In the genomic region with DNA sequence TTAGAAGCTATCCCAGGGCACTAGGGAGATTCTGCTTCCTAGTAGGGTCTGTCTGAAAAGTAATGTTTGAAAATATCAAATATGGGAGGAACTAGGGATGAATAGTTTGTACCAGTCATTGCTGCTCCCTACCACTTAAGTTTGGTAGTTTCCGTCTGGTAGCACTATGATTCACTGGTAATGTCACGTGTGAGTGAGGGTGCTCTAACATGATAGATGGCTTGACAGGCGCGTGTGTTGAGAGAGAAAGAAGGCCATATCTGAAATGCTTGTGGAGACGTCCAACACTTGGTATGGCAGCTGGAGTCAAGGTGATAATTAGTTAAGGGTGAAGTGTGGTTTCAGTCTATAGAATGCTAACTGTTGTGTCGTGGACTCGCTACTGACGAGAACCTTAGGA, we compare ENCODE assay signal across 8 mouse cellular contexts. TPM values are rescaled to one million over a fixed set of nuclear protein-coding genes. Genes with fewer than 3 reads are reported as not detected.
DNase-seq lines count a peak whose midpoint lies in the region; ATAC-seq and TF ChIP-seq lines count a peak whose summit lies in the region.

No protein-coding gene starts in this region.

- H3K4me1 ChIP-seq in kidney, embryonic 16.5 days (ENCODE audit: insufficient read depth, low read length): peaks cover 17% of the 10 kb centered on the region
- H3K4me1 ChIP-seq in kidney, adult 2 months (ENCODE audit: control insufficient read depth, insufficient read depth, low read length): peaks cover 6% of the 10 kb centered on the region; the same call in 1 of the 2 replicates
- H3K4me1 ChIP-seq in midbrain, embryonic 16.5 days (ENCODE audit: control insufficient read depth, insufficient read depth, low read length): peaks cover 24% of the 10 kb centered on the region
- peaks cover 22% of the 10 kb centered on the region for H3K4me1 ChIP-seq in thymus, adult 2 months (replicated peaks; ENCODE audit: control insufficient read depth, insufficient read depth, low read length)

- 66% methylated on average over 8 of the region's 8 CpGs for WGBS in kidney, embryonic 16.5 days
- 53% methylated on average over 8 of the region's 8 CpGs for WGBS in kidney, adult 2 months
- 86% methylated on average over 8 of the region's 8 CpGs for WGBS in midbrain, embryonic 16.5 days
- 45% methylated on average over 8 of the region's 8 CpGs for WGBS in thymus, adult 2 months

- TF ChIP-seq POLR2A in kidney, adult 2 months (IDR thresholded peaks at IDR 0.05; ENCODE audit: low read depth, low read length): no peak
- no peak for TF ChIP-seq POLR2A in thymus, adult 2 months (IDR thresholded peaks at IDR 0.05; ENCODE audit: control insufficient read depth, extremely low read depth, insufficient read depth, low read length, poor library complexity)

- no peak overlapping the region; the same call in 1 of the 2 replicates for H3K9ac ChIP-seq in kidney, embryonic 16.5 days (replicated peaks; ENCODE audit: low read length)
- H3K9ac ChIP-seq in midbrain, embryonic 16.5 days (ENCODE audit: low read depth, low read length): peak overlapping the region; percentile 47; the same call in 1 of the 2 replicates

- no peaks in the 10 kb centered on the region for H3K27me3 ChIP-seq in kidney, embryonic 16.5 days (ENCODE audit: insufficient read depth, low read length)
- H3K27me3 ChIP-seq in kidney, adult 2 months (replicated peaks; ENCODE audit: control insufficient read depth, insufficient read depth, low read length): no peaks in the 10 kb centered on the region
- no peaks in the 10 kb centered on the region for H3K27me3 ChIP-seq in midbrain, embryonic 16.5 days (ENCODE audit: control insufficient read depth, insufficient read depth, low read depth, low read length)
- H3K27me3 ChIP-seq in thymus, adult 2 months (ENCODE audit: control insufficient read depth, insufficient read depth, low read length): no peaks in the 10 kb centered on the region

- H3K4me3 ChIP-seq in kidney, embryonic 16.5 days (ENCODE audit: low read length): no peak overlapping the region
- no peak overlapping the region for H3K4me3 ChIP-seq in kidney, adult 2 months (ENCODE audit: insufficient read depth, low read depth, low read length)
- no peak overlapping the region for H3K4me3 ChIP-seq in midbrain, embryonic 16.5 days (ENCODE audit: low read depth, low read length)
- no peak overlapping the region for H3K4me3 ChIP-seq in thymus, adult 2 months (ENCODE audit: control insufficient read depth, insufficient read depth, low read length)

- H3K36me3 ChIP-seq in kidney, embryonic 16.5 days (ENCODE audit: insufficient read depth, low read length): 0 out of 2 replicates have a peak, but pooled peaks cover 2% of the 10 kb centered on the region
- H3K36me3 ChIP-seq in kidney, adult 2 months (ENCODE audit: control insufficient read depth, insufficient read depth, low read length): no peaks in the 10 kb centered on the region
- no peaks in the 10 kb centered on the region for H3K36me3 ChIP-seq in midbrain, embryonic 16.5 days (ENCODE audit: control insufficient read depth, insufficient read depth, low read length)
- H3K36me3 ChIP-seq in thymus, adult 2 months (ENCODE audit: control insufficient read depth, insufficient read depth, low read length): no peaks in the 10 kb centered on the region

- H3K4me2 ChIP-seq in kidney, embryonic 16.5 days (replicated peaks; ENCODE audit: low read depth, low read length): peak overlapping the region; percentile 83; the same call in 1 of the 2 replicates
- H3K4me2 ChIP-seq in midbrain, embryonic 16.5 days (ENCODE audit: low read length): peak overlapping the region; percentile 94

- DNase-seq in kidney, adult 2 months: no peak
- DNase-seq in urinary bladder, adult 2 months (ENCODE audit: low spot score): no peak
- no peak for DNase-seq in embryo, embryonic 9.5 days (ENCODE audit: extremely low spot score)
- DNase-seq in thymus, adult 2 months: no peak

- no peak overlapping the region for H3K27ac ChIP-seq in kidney, embryonic 16.5 days (ENCODE audit: low read length)
- H3K27ac ChIP-seq in kidney, adult 2 months (ENCODE audit: insufficient read depth, low read depth, low read length): no peak overlapping the region
- H3K27ac ChIP-seq in midbrain, embryonic 16.5 days (ENCODE audit: low read length): no peak overlapping the region
- H3K27ac ChIP-seq in thymus, adult 2 months (ENCODE audit: control insufficient read depth, insufficient read depth, low read length): no peak overlapping the region

- no peaks in the 10 kb centered on the region for H3K9me3 ChIP-seq in kidney, embryonic 16.5 days (ENCODE audit: low read length)
- no peaks in the 10 kb centered on the region for H3K9me3 ChIP-seq in midbrain, embryonic 16.5 days (replicated peaks; ENCODE audit: control insufficient read depth, low read length, poor library complexity, severe bottlenecking)

- ATAC-seq in kidney, embryonic 16.5 days (ENCODE audit: low FRiP score, low TSS enrichment): no peak
- ATAC-seq in common myeloid progenitor, adult 5-6 weeks (replicated peaks; ENCODE audit: low read depth, poor library complexity, severe bottlenecking): peak; percentile 45
- ATAC-seq in inflammation-experienced regulatory T-cells, adult 6 months: peak; percentile 54
- ATAC-seq in midbrain, embryonic 16.5 days: no peak

- TF ChIP-seq CTCF in kidney, adult 2 months (conservative IDR thresholded peaks at IDR 0.05; ENCODE audit: insufficient read depth, insufficient read length, low read depth, low read length): no peak
- no peak for TF ChIP-seq CTCF in thymus, adult 2 months (IDR thresholded peaks at IDR 0.05; ENCODE audit: borderline replicate concordance, control insufficient read depth, extremely low read depth, insufficient read depth, low read length, poor library complexity)

RNA-seq across cellular contexts. Expression of a gene that starts 1.2 kb away (rescaled TPM):
- polyA plus RNA-seq in kidney, embryonic 16.5 days (2015; fragmentation: Nextera tagmentation; extraction: Ambion mirVana): 23.1 and 23.8 TPM in 2 replicates
- polyA plus RNA-seq in kidney, adult 2 months (2012; rRNA removed): 14.5 and 15.3 TPM in 2 replicates
- total RNA-seq in common myeloid progenitor, adult 5-6 weeks (2017): 43.5 and 50.6 TPM in 2 replicates
- polyA plus RNA-seq in inflammation-experienced regulatory T-cells, adult 6 months (2017; shearing (Covaris generic)): 10 to 100 TPM; 12.7 to 16.1 (median 15.8) TPM
- 26.6 TPM in 2 replicates for polyA plus RNA-seq in midbrain, embryonic 16.5 days (2015; fragmentation: Nextera tagmentation; extraction: Ambion mirVana)
- 24.9 and 26.7 TPM in 2 replicates for polyA plus RNA-seq in urinary bladder, adult 2 months (2012; rRNA removed)
- 26.2 and 27.5 TPM in 2 replicates for polyA plus RNA-seq in thymus, adult 2 months (2012; rRNA removed)

Comparison
In these comparisons a context has a peak if more than half of its experiments do, and no peak if none do; other contexts are left out.
1. ATAC-seq: peak in common myeloid progenitor, adult 5-6 weeks (single experiment) and inflammation-experienced regulatory T-cells, adult 6 months (single experiment); none in kidney, embryonic 16.5 days (single experiment) and midbrain, embryonic 16.5 days (single experiment).